Mouse (Mus musculus) erythroid progenitor cell, adult 5-6 weeks (primary cell): ENCODE data around the gene Cacna1h. TPM values are rescaled to one million over a fixed set of nuclear protein-coding genes. Genes with fewer than 3 reads are reported as not detected.

Experiments
- ATAC-seq: replicated peaks from 2 replicates; pipeline ENCODE4 v1.8.0; 2016; ENCODE audit warnings: moderate number of reproducible peaks, mild to moderate bottlenecking, moderate TSS enrichment, inconsistent platforms; ENCODE audit not compliant: poor library complexity, low FRiP score, severe bottlenecking
- total RNA-seq, 2 experiments: library from RNA; stranded (forward) in 1 of 2; stranded (reverse) in 1 of 2; fragments of 150-400 nt in 1 of 2; fragments of 186-747, 209-891 nt in 1 of 2; gene quantifications; 2 replicates each; pipeline versions ENCODE4 v1.2.3 to v1.2.4; 2015 to 2017; ENCODE audit warnings: low replicate concordance in 2 of 2

Gene Cacna1h
- total RNA-seq, 2 experiments from 2014 or later: 0.91 to 10.5 TPM

DNA sequence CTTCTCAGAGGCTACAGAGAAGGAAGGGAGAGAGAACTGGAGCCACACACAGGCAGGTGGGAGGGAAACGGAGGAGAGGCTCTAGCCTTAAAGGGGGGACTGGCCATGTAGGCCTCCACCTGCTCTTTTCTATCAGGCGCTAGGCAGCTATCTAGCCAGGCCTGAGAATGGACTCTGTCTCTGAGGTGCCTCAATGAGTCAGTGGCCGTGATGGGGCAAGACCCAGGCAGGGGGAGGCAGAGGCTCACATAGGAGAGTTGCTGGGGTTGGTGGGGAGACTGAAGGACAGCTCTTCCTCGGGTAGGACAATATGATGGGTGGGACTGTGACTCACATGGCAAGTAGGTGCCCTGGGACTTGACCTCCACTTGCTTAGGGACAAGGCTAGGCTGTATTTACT, 16.7 kb upstream of the Cacna1h start:
- no peak for ATAC-seq

DNA sequence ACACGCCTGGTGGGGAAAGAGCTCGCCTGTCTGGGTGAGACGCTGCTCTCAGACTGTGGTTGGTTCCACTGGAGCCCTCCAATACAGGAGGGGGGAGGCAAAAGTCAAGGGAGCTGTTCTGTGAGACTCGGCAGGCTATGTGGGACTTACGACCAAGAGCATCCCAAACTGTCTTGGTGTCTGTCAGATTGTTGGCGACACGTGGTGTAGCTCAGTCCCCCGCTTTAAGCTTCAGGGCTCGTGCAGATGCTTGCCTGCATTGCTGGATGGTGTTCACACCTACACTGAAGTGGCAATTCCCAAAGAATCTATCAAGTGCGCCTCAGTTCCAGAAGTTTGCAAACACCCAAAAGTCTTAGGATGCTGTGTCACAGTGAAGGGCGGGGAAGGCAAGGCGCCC, 14.3 kb upstream of the Cacna1h start:
- ATAC-seq: no peak

DNA sequence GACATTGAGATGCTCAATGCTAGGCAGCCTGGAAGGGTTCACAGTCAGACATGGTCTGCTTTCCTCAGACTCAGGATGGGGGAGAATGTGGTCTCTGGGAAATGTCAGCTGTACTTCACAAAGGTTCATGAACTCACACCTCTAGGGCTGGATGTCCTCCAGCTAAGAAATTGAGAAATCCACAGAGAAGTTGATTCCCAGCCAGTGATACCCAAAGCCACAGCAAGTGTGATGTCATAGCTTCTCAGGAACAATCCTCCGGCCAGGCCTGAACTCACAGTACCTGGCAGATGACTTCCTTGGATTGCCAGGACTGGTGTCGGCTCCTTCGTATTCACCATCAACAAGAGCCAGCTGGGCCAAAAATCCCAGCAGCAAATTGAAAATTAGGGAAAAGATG, 12.3 kb upstream of the Cacna1h start:
- ATAC-seq: no peak

DNA sequence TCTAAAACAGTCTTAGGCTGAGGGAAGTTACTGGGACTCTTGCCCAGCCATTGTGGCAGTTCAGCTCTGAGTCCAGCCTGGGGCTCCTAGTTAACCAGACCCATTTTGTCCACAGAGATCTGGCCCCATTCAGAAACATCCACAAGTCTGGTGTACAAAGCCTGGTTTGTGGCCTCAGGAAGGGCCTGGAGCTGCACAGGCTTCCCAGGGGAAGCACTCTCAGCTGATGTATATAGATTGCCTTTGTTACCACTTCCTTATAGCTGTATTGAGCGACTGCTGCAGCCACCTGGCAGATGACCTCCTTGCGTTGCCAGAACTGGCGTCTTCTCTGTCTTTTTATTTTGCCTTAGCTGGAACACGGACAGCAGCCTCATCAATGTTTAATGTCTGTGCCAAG, 11.5 kb upstream of the Cacna1h start:
- ATAC-seq: no peak

DNA sequence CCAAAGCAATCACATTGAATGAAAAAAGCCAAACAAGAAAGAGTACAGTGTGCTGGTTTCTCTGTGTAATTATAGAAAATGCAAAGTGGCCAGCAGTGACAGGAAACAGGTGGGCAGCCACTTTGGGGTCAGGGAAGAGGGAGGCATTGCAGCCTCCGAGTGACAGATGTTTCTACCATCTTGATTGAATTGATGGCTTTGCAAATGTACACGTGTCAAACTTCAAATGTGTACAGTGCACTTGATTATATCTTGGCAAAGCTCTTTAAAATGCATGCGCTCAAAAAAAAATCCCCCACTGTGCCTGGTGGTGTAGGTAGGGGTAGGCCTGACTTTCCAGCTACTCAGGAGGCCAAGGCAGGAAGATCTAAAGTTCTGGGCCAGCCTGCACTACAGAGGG, 9.3 kb upstream of the Cacna1h start:
- no peak for ATAC-seq

DNA sequence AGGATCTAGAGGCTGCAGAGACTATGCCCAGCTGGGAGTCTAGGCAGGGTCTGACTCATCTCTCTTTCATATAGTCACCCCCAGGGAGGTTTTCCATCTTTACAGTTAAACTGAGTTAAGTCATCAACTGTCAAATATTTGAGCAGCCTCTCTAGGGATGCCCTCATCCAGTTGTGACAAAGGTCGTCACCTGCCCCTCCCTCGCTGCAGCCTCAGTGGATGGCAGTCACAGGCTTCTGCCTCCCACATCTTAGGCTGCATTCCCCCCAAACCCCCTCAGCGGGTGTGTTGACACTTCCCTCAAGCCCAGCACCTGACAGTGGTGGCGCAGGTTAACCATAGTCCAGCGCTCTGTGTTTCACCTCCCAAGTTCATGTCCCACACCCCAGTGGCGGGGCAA, 7.8 kb upstream of the Cacna1h start:
- no peak for ATAC-seq

DNA sequence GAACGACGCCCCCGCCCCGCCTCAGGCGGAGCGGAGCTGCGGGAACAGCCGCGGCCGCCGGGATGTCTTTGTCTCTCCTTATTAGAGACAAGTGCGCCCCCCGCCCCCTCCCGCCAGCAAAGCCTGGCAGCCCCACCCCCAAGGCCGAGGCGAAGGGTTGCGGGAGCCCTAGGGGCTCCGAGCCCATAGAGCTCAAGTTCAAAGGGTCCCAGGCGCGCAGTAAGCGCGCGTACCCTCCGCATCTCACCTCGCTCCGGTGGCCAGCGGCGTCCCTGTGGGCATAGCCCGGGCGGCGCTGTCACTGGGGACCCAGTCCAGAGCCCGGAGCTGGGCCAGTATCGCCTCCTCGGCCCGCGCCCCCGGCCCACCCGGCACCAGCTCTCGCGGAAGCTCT, 363 bp downstream of the Cacna1h start:
- ATAC-seq: no peak

DNA sequence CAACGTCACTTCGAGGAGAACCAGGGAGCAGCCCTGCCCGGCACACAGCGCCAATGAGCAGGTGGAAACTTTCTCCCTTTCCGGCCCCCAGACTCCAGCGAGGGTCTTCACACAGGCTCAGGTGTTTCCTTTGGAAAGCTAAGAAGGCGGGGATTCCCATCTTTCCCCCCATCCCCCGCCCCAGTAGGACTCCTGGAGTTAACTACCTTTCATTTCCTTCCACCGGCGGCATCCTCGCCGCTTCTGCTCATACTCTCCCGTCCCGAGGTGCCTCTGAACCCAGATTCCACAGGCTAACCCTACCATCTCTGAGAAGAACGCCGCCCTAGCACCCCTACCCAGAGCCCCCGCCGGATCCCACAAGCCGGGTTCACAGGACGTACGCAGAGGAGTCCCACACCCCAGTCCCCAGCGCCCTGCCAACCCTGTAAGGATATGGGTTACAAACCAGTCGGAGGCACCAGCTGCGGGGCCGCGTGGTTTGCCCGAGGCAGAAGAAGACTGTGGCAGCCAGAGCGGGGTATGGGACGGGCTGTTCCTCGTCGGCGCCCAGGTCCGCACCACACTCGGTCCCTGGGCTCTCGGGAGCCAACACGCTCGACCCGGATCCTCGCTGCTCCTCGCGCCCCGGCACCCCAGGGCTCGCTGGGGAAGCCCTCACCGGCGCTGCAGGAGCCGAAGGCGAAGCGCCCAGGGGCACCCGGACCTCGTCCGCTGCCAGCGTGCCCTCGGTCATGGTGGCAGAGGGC, 976 bp downstream of the Cacna1h start:
- no peak for ATAC-seq

DNA sequence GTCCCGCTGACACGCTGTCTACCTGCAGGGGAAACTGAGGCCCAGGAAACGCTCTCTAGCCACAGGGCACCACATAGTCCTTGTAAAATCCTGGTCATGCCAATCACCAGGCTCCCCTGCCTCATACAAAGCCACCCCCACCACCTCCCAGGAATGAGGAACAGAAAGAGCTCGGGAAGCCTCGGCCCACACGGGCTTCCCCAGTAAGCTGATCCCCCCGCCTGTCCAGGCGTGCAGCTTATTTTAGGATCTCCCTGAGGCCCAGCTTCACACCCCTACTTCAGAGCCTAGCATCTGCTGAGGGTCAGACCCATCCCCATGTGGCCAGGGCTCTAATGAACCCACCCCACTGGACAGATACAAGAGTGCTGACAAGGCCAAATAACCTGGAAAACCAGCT, 3.0 kb downstream of the Cacna1h start:
- no peak for ATAC-seq

DNA sequence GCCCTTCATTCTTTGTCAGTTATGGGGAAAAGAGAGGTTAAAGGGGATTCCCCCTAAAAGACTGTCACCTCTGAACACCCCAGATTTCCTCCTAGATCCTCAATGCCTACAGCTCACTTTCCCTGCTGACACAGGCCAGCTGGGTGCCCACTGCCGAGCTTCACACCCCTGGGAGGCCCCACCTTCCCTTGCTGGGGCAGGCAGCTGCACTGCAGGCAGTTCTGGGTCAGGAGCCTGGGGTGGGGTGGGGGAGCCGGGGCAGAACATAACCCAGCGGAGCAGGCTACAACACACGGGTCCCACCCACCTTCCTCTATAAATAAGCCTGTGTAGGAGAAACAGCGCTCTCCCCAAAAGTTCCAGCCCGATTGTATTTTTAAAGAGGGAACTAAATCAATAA, 3.7 kb downstream of the Cacna1h start:
- ATAC-seq: no peak

DNA sequence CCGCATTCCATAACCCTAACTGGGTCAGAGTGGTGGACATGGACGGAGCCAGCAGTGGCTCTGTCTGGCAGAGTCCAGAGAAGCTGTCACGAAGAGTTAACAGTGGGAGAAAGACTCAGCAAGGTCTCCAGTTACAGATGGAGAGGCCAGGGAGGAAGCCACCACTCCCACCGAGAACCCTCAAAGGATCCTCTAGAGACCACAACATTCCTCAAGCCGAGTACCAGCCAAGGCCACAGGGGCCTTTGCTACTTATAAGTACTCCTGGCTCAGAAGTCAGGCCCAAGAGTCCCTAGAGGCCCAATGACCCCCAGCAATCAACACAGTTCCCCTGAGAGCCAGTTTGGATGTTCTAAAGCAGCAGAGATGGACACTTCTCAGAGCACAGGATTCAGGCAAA, 4.3 kb downstream of the Cacna1h start:
- no peak for ATAC-seq

DNA sequence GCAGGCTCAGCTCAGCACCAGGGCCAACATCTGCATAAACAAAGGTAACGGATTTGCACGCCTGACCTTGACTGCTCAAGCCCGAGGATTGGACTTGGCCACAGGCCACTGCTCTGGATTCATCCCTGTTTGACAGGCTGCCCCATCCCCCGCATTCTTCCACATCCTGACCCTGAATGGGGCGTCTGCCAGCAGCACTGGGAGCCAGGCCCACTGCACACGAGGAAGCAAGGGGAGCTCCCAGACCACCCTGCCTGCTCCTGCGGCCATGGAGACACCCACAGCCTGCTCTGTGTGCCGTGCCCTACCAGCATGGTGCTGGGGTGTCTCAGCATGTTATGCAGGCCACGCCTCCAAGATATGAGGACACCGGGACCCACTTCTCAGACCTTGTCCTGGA, 6.1 kb downstream of the Cacna1h start:
- ATAC-seq: no peak

DNA sequence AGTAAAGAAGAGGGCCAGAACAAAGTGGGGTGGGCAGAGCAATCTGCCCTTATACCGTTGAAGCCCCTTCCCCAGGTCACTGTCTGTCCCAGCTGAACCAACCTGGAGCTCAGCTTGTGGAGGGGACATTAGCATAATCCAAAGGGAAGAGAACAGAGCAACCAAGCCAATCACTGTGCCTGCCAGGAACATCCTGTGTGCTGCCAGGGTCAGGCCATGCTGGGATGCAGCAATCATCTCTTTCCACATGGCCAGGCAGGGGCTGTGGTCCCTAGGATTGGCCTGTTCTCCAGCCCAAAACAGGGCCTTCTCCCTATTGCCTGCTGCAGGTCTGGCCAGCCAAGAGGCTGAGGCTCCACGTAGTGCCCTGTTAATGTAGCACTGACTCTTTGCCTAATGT, 7.6 kb downstream of the Cacna1h start:
- ATAC-seq: no peak

DNA sequence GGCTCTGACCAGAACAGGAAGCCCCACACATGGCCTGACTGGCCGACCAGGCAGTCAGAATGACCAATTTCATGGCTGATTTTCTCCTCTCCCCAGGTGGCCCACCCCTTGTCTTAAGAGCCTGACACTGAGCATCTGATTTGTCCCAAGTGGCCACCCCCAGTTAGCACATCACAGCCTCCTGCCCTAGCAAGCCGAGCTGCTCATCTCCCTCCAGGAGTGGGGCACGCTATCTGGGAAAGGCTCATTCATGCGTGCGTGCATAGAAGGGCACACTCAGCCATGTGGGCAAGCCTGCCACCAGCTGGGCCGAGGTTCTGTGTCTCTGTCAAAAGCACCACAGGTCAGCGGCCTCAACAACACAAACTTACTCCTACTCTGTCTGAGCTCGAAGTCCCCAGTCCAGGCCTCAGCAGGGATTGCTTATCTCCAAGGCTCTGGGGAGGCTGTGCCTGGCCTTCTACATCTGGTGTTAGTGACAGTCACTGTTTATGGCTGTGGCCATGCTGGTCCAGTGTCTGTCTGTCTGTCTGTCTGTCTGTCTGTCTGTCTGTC, 9.0 kb downstream of the Cacna1h start:
- ATAC-seq: no peak

DNA sequence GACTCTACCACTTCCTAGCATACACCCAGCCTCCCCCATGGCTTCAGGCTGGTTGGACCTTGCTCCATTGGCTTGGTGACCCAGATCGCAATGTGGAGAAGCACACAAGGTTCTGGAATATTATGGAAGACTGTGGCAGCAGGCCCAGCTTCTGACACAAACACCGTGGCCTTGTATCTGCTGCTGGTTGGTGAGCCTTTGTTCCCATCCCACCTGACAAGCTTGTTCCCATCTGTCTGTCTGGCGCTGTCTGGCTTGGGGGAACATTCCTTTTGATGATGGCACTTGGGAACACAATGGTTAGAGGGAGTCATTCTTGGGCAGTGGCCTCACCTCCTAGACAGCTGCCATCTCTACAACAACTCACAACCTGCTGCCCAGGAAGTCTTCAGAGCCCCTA, 12.6 kb downstream of the Cacna1h start:
- ATAC-seq: no peak

DNA sequence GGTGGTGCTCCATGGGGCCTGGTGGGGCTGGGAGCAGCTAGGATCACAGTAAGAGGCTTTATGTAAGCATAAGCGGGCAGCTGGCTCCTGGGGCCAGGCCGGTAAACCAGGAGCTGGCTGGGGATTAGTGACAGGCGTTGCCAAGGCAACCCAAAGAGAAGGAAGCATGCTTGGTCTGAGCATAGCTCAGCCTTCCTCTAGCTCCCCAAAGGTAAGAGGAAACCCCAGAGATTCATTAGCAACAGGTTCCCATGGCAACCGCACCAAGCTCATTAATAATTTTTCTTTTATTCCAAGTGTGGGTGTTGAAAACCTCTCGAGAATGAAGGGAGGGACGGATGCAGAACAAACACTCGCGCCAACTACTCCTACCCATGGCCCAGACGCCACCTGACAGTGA, 14.7 kb downstream of the Cacna1h start:
- ATAC-seq: no peak

DNA sequence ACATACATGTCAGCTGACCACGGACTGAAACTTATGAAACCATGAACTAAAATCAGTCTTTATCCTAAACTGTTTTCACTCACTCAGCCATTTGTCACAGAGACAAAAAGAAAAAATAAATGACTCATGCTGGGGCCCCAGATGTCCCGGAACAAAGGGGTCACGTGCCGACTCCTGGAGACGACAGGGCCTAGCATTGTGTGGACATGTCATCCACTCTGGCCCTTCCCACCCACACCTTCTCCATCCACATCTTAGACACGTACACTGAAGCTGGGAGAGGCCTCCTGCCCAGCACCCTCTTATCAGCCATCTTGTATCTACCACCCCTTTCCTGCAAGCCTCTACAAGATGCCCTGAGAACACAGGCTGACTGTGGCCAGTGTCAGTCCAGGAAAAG, 15.6 kb downstream of the Cacna1h start:
- ATAC-seq: no peak

DNA sequence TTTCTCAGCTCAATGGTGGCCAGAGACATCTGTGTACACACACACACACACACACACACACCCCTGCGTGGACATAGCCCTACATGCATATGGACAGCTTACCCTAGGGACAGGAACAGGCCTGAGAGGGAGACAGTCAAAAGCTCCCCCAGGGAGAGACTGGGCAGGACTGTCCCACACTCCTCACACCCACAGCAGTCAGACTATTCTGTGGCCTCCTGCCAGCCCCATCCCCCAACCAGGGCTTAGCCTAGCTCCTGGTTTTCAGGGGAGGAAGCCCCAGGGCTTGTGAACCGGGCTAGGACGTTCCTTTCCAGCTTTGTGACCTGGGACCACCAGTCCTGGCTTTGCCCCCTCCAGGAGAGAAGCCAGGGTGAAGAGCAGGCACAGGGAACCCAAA, 17.4 kb downstream of the Cacna1h start:
- no peak for ATAC-seq

DNA sequence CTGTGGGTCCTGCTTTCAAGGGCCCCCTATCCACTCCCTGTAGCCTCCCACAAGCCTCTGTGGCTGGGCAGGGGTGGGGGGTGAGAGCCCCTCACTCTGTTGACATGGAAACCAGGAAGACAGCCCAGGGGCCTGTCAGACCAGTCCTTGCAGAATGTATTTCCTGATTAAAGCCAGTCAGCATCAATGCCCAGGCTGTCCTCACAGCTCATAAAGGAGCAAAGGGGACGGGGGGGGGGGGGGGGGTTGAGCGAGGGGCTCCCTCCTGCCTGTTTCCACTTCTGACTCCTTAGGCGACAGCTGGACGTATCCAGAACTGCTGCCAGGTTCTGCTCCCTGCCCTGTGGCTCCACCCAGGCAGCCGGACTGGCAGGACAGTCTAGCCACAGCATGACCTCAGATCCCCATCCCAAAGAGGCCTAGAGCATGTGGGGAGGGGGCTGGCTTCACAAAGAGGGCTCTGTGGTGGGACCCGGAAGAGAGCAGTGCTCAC, 18.1 kb downstream of the Cacna1h start:
- ATAC-seq: no peak

DNA sequence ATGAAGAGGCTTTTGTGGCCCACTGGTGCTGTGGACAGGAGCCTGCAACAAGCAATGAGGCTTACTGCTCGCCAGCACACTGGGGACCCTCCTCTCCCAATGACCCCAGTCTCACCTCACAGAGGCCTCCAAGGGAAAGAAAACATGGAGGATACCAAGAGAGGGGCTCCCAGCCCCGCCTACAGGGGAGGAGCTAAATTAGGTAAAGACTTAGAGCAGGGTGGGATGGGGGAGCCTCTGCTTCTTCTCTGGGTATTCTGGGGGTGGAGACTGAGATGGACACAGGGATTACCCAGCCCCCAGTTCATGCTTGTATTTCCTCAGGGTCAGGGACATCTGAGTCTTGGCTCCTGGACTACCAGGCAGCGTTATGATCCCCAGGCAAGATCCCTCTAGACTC, 18.7 kb downstream of the Cacna1h start:
- no peak for ATAC-seq

DNA sequence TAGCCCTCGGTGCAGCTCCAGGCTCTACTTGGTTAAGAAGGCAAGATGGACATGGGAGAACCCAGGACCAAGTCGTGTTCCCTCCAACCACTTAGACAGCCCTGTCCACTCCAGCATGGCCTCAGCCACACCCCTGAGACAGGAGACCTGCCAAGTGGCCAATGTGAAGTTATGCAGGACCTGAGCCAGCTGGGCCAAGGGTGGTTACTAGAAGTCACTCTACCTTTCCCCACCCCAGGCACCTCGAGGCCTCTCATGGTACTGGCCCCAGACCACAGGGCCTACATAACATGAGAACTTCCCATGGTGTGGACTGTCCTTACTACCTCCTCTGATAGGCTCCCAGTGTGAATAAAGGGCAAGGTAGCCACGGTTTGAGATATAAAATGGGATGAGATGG, 19.4 kb downstream of the Cacna1h start:
- 0 out of 2 replicates have a peak, but pooled peaks have one; percentile 10 for ATAC-seq

DNA sequence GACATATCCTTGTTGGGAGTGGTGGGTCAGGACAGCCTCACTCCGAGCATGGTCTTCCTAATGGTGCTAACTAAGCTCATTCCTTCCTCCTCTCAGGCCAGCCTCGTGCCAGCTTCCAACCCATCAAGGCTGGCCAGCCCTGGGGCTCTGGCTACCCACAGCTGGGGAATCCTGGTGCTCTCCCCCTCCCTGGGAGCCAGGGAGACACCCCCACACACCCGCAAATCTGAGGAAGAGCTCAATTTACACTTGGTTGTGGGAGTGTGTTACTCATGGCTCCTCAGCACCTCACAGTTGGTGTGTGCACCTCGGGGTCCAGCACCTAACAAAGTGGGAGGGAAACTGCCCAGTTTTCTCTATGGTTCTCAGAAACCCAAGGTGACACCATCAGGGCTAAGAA, 22.3 kb downstream of the Cacna1h start:
- ATAC-seq: no peak
